Mouse (Mus musculus) C2C12 (cell line): ENCODE results near the gene Ppp1r1b. TPM values are rescaled to one million over a fixed set of nuclear protein-coding genes. Genes with fewer than 3 reads are reported as not detected.
"Not testable (repeated sequence)": the region's sequence is repeated elsewhere in the genome, so short reads cannot be mapped to it uniquely, and the experiment has no call there.

Source experiments
- H3K27me3 ChIP-seq: one replicate; pipeline ENCODE4 v1.6.1; 2011; ENCODE audit not compliant: control insufficient read depth, insufficient read depth, insufficient read length
- H3K36me3 ChIP-seq: one replicate; pipeline ENCODE4 v1.6.1; 2011; ENCODE audit not compliant: control insufficient read depth, insufficient read depth
- H3K4me3 ChIP-seq: one replicate; pipeline ENCODE4 v1.5.1; 2011; ENCODE audit warnings: mild to moderate bottlenecking, control low read depth; ENCODE audit not compliant: poor library complexity, insufficient read depth, severe bottlenecking
- H3K79me2 ChIP-seq: one replicate; pipeline ENCODE4 v1.6.1; 2011; ENCODE audit not compliant: control insufficient read depth, insufficient read depth
- H3K79me3 ChIP-seq: one replicate; pipeline ENCODE4 v1.6.1; 2011; ENCODE audit warnings: low read depth, control low read depth
- H3ac ChIP-seq: one replicate; pipeline ENCODE3; 2011; ENCODE audit warnings: low read depth; ENCODE audit not compliant: control insufficient read depth, insufficient read length
- CEBPB ChIP-seq: IDR thresholded peaks from one replicate; pipeline ENCODE4 v1.6.1; 2011; ENCODE audit warnings: low read depth, mild to moderate bottlenecking, control low read depth, moderate library complexity
- CTCF ChIP-seq: IDR thresholded peaks from one replicate; pipeline ENCODE4 v1.5.1; 2011; ENCODE audit not compliant: control insufficient read depth, insufficient read depth, insufficient read length
- FOSL1 ChIP-seq: IDR thresholded peaks from one replicate; pipeline ENCODE4 v1.8.0; 2011; ENCODE audit warnings: mild to moderate bottlenecking, low read length; ENCODE audit not compliant: poor library complexity, insufficient read depth, severe bottlenecking
- MAX ChIP-seq: IDR thresholded peaks from one replicate; pipeline ENCODE4 v1.6.1; 2011; ENCODE audit warnings: mild to moderate bottlenecking, control low read depth
- MYOD1 ChIP-seq: IDR thresholded peaks from one replicate; pipeline ENCODE4 v1.6.1; 2011; ENCODE audit warnings: low read depth; ENCODE audit not compliant: control insufficient read depth, insufficient read length
- MYOG ChIP-seq: IDR thresholded peaks from one replicate; pipeline ENCODE4 v1.6.1; 2011; ENCODE audit not compliant: control insufficient read depth, insufficient read length; ENCODE audit errors: extremely low read depth
- USF1 ChIP-seq: IDR thresholded peaks from one replicate; pipeline ENCODE4 v1.6.1; 2011; ENCODE audit warnings: low read depth, mild to moderate bottlenecking, control low read depth, moderate library complexity
- polyA plus RNA-seq: library from polyadenylated mRNA; unstranded; fragments of >200 nt; fragmentation: generic; extraction: Trizol; gene quantifications from one replicate; pipeline ENCODE4 v1.2.1, GENCODE M21; 2012; ENCODE audit warnings: missing spikeins

The Ppp1r1b gene
- polyA plus RNA-seq, 1 experiment = 0.28 TPM

GRCm38 (mm10) chr11:98376756-98377155 is 28.6 kb downstream of the Ppp1r1b start:
- no peak for TF ChIP-seq MYOD1
- Histone ChIP-seq H3ac (no peak overlapping the region), H3K79me2 (no peaks in the 10 kb centered on the region), H3K36me3 (peaks cover 35% of the 10 kb centered on the region), H3K4me3 (no peak overlapping the region), H3K79me3 (no peaks in the 10 kb centered on the region), H3K27me3 (no peaks in the 10 kb centered on the region)

GRCm38 (mm10) chr11:98377787-98378186 is 29.6 kb downstream of the Ppp1r1b start:
- no peaks in the 10 kb centered on the region for H3K79me3 ChIP-seq

GRCm38 (mm10) chr11:98379379-98379778 is 31.2 kb downstream of the Ppp1r1b start:
- Histone ChIP-seq H3K79me2 (no peaks in the 10 kb centered on the region), H3K79me3 (no peaks in the 10 kb centered on the region), H3ac (no peak overlapping the region), H3K4me3 (no peak overlapping the region), H3K36me3 (peaks cover 28% of the 10 kb centered on the region), H3K27me3 (no peaks in the 10 kb centered on the region)
- TF ChIP-seq CTCF (no peak), MYOG (no peak), FOSL1 (no peak), MYOD1 (no peak), CEBPB (no peak), MAX (no peak), USF1 (no peak)

More at GRCm38 (mm10) chr11:98377787-98378186, 29.6 kb downstream of the Ppp1r1b start:
- H3K27me3 ChIP-seq = no peaks in the 10 kb centered on the region
- no peaks in the 10 kb centered on the region for H3K79me2 ChIP-seq
- H3K4me3 ChIP-seq = no peak overlapping the region
- peaks cover 33% of the 10 kb centered on the region for H3K36me3 ChIP-seq
- H3ac ChIP-seq = no peak overlapping the region
- TF ChIP-seq MAX (no peak), FOSL1 (no peak), MYOG (no peak), USF1 (no peak), MYOD1 (no peak), CEBPB (no peak), CTCF (no peak)

GRCm38 (mm10) chr11:98380106-98380505 is 31.9 kb downstream of the Ppp1r1b start:
- Histone ChIP-seq H3K27me3 (no peaks in the 10 kb centered on the region), H3K79me3 (no peaks in the 10 kb centered on the region), H3K4me3 (no peak overlapping the region), H3K36me3 (peaks cover 27% of the 10 kb centered on the region), H3ac (no peak overlapping the region), H3K79me2 (no peaks in the 10 kb centered on the region)
- TF ChIP-seq MYOG (no peak), USF1 (no peak), CEBPB (no peak), MYOD1 (no peak), MAX (no peak), FOSL1 (no peak), CTCF (no peak)

- peaks cover 21% of the 10 kb centered on the region for H3K36me3 ChIP-seq
- no peaks in the 10 kb centered on the region for H3K79me2 ChIP-seq
- TF ChIP-seq MYOD1 (no peak), FOSL1 (no peak), MYOG (no peak), CEBPB (no peak), MAX (no peak), USF1 (no peak), CTCF (no peak)
- no peak overlapping the region for H3K4me3 ChIP-seq
- no peaks in the 10 kb centered on the region for H3K79me3 ChIP-seq
- H3K27me3 ChIP-seq = peaks cover 4% of the 10 kb centered on the region
- no peak overlapping the region for H3ac ChIP-seq
Observed at GRCm38 (mm10) chr11:98381651-98382050, 33.4 kb downstream of the Ppp1r1b start.

- H3K27me3 ChIP-seq, H3ac ChIP-seq, H3K79me3 ChIP-seq, H3K79me2 ChIP-seq, H3K4me3 ChIP-seq: not testable (repeated sequence)
- H3K36me3 ChIP-seq = peaks cover 15% of the 10 kb centered on the region
Observed at GRCm38 (mm10) chr11:98382405-98382804, 34.2 kb downstream of the Ppp1r1b start.
